Comparison of ENCODE assay signal across 11 mouse cellular contexts in the genomic region with DNA sequence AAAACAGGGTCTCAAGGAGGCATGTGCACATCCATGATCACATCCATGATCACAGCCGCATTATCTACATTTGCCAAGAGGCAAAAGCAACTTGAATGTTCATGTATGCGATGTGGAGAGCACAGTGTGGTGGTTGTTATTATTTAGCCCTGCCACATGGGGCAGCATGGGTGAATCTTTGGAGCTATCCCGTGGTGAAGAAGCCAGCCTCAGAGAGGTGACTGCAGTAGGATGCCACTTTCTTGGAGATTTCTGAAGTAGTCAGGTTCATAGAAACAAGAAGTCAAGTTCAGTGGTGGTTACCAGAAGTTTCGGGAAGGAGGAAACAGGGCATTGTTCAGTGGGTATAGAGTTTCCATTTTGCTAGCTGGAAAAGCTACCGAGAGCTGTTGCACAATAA. TPM values are rescaled to one million over a fixed set of nuclear protein-coding genes. Genes with fewer than 3 reads are reported as not detected.
A peak's percentile ranks its signal among the peaks of the same experiment; 100 is the strongest.
DNase-seq lines count a peak whose midpoint lies in the region; ATAC-seq and TF ChIP-seq lines count a peak whose summit lies in the region.
"Had no signal": no experiment of that assay in that cellular context is flagged by ENCODE, and none has a peak within 500 bp of the region (broad histone marks: within the 10 kb centered on the region; RNA-seq: fewer than 3 reads in every experiment).

No protein-coding gene starts in this region.

- ATAC-seq in lung, embryonic 14.5 days (ENCODE audit: insufficient read depth) = no peak
- ATAC-seq in hindbrain, embryonic 14.5 days (ENCODE audit: low FRiP score) = no peak

- peak; percentile 27 for DNase-seq in embryo, embryonic 10 days (ENCODE audit: low spot score)
- no peak for DNase-seq in embryo, embryonic 9.5 days (ENCODE audit: extremely low spot score)
- DNase-seq in lung, embryonic 14.5 days = peak; percentile 30
- no peak for DNase-seq in lung, adult 18-20 months
- no peak for DNase-seq in brain, embryonic 14.5 days (ENCODE audit: low read depth)
- peak; percentile 48 for DNase-seq in naive thymus-derived CD4-positive, alpha-beta T cell, adult 2 months (ENCODE audit: low read depth)
- DNase-seq in hindbrain, embryonic 14.5 days (ENCODE audit: low spot score) = no peak
- DNase-seq in left cerebral cortex, postnatal 36 days (ENCODE audit: low spot score in 2 of 2) = no peak
- DNase-seq: kidney, adult 9 months had no signal

- H3K27me3 ChIP-seq in lung, embryonic 14.5 days (ENCODE audit: insufficient read depth, low read length) = no peaks in the 10 kb centered on the region
- no peaks in the 10 kb centered on the region for H3K27me3 ChIP-seq in hindbrain, embryonic 14.5 days (ENCODE audit: control insufficient read depth, insufficient read depth, low read length)
- H3K27me3 ChIP-seq: megakaryocyte, embryonic 14.5 days had no signal

- H3K27ac ChIP-seq in lung, embryonic 14.5 days (ENCODE audit: low read depth) = no peak overlapping the region
- no peak overlapping the region for H3K27ac ChIP-seq in hindbrain, embryonic 14.5 days
- H3K27ac ChIP-seq: embryonic facial prominence, embryonic 12.5 days had no signal

- H3K4me1 ChIP-seq in lung, embryonic 14.5 days (ENCODE audit: insufficient read depth) = no peaks in the 10 kb centered on the region
- H3K4me1 ChIP-seq in hindbrain, embryonic 14.5 days (replicated peaks; ENCODE audit: control insufficient read depth, insufficient read depth, low read length) = no peaks in the 10 kb centered on the region
- H3K4me1 ChIP-seq: embryonic facial prominence, embryonic 12.5 days had no signal

- H3K9me3 ChIP-seq in lung, embryonic 14.5 days (ENCODE audit: low read depth, low read length) = no peaks in the 10 kb centered on the region
- H3K9me3 ChIP-seq in hindbrain, embryonic 14.5 days (ENCODE audit: control insufficient read depth, low read length) = no peaks in the 10 kb centered on the region
- H3K9me3 ChIP-seq: embryonic facial prominence, embryonic 12.5 days; megakaryocyte, embryonic 14.5 days had no signal

- H3K4me2 ChIP-seq in lung, embryonic 14.5 days = no peak overlapping the region
- no peak overlapping the region for H3K4me2 ChIP-seq in hindbrain, embryonic 14.5 days (replicated peaks)
- H3K4me2 ChIP-seq: embryonic facial prominence, embryonic 12.5 days had no signal

- no peak for TF ChIP-seq POLR2A in brain, embryonic 14.5 days (IDR thresholded peaks at IDR 0.05; ENCODE audit: borderline replicate concordance, extremely low read depth, insufficient read depth, insufficient read length, poor library complexity, severe bottlenecking)

- intact Hi-C loops in left cerebral cortex, postnatal 36 days (cut with DNase I) = no loop called here

- H3K9ac ChIP-seq in lung, embryonic 14.5 days = no peak overlapping the region
- no peak overlapping the region for H3K9ac ChIP-seq in hindbrain, embryonic 14.5 days
- H3K9ac ChIP-seq: embryonic facial prominence, embryonic 12.5 days had no signal

- no peak overlapping the region for H3K4me3 ChIP-seq in lung, embryonic 14.5 days (ENCODE audit: low read depth, low read length)
- H3K4me3 ChIP-seq in hindbrain, embryonic 14.5 days (replicated peaks; ENCODE audit: low read length) = no peak overlapping the region
- H3K4me3 ChIP-seq: embryonic facial prominence, embryonic 12.5 days had no signal

- WGBS in lung, embryonic 14.5 days = 42% methylated on average over 5 of the region's 5 CpGs
- 60% methylated on average over 5 of the region's 5 CpGs for WGBS in hindbrain, embryonic 14.5 days

- H3K36me3 ChIP-seq in lung, embryonic 14.5 days (ENCODE audit: insufficient read depth) = no peaks in the 10 kb centered on the region
- H3K36me3 ChIP-seq in hindbrain, embryonic 14.5 days (replicated peaks; ENCODE audit: control insufficient read depth, insufficient read depth) = no peaks in the 10 kb centered on the region
- H3K36me3 ChIP-seq: embryonic facial prominence, embryonic 12.5 days had no signal

- TF ChIP-seq CTCF in lung, embryonic 14.5 days (IDR thresholded peaks at IDR 0.05; ENCODE audit: low read depth) = peak; percentile 24; the same call in 1 of the 2 replicates
- TF ChIP-seq CTCF in brain, embryonic 14.5 days (IDR thresholded peaks at IDR 0.05; ENCODE audit: borderline replicate concordance, extremely low read depth, insufficient read depth, insufficient read length) = peak; percentile 11; the same call in 1 of the 2 replicates

RNA-seq across cellular contexts. Expression of gene Ehd4, which starts 3.6 kb away (rescaled TPM):
- polyA plus RNA-seq in lung, embryonic 14.5 days (2014; fragmentation: Nextera tagmentation; extraction: Ambion mirVana) = 60.7 and 62.9 TPM in 2 replicates
- polyA plus RNA-seq in brain, embryonic 14.5 days (2012; rRNA removed) = 5.1 and 6.4 TPM in 2 replicates
- polyA plus RNA-seq in hindbrain, embryonic 14.5 days (2014; fragmentation: Nextera tagmentation; extraction: Ambion mirVana) = 13.9 and 15.8 TPM in 2 replicates
- 10 to 100 TPM; 11.3 to 12.9 TPM for total RNA-seq in left cerebral cortex, postnatal 36 days (2021)

Comparison
In these comparisons a context has a peak if more than half of its experiments do, and no peak if none do; other contexts are left out.
1. DNase-seq: peak in embryo, embryonic 10 days (single experiment), lung, embryonic 14.5 days (single experiment) and naive thymus-derived CD4-positive, alpha-beta T cell, adult 2 months (single experiment); none in embryo, embryonic 9.5 days (single experiment), lung, adult 18-20 months (0 of 2), brain, embryonic 14.5 days (single experiment), hindbrain, embryonic 14.5 days (single experiment) and left cerebral cortex, postnatal 36 days (0 of 2).